Comparison of ENCODE assay signal across 22 mouse cellular contexts in genomic region chr3:28185918-28186317, GRCm38 (mm10).
DNase-seq lines count a peak whose midpoint lies in the region; ATAC-seq and TF ChIP-seq lines count a peak whose summit lies in the region.
"Had no signal": no experiment of that assay in that cellular context is flagged by ENCODE, and none has a peak within 500 bp of the region (broad histone marks: within the 10 kb centered on the region; RNA-seq: fewer than 3 reads in every experiment).

No protein-coding gene starts in this region.

- WGBS in forebrain, embryonic 12.5 days = 14% methylated on average over 2 of the region's 2 CpGs
- WGBS in forebrain, postnatal 0 days = 24% methylated on average over 2 of the region's 2 CpGs
- WGBS in midbrain, postnatal 0 days = 25% methylated on average over 2 of the region's 2 CpGs
- 18% methylated on average over 2 of the region's 2 CpGs for WGBS in midbrain, embryonic 13.5 days
- WGBS in embryonic facial prominence, embryonic 14.5 days = 18% methylated on average over 2 of the region's 2 CpGs

- no peaks in the 10 kb centered on the region for H3K9me3 ChIP-seq in forebrain, embryonic 12.5 days
- no peaks in the 10 kb centered on the region for H3K9me3 ChIP-seq in forebrain, postnatal 0 days (ENCODE audit: low read length)
- H3K9me3 ChIP-seq in midbrain, postnatal 0 days (ENCODE audit: low read length) = no peaks in the 10 kb centered on the region
- no peaks in the 10 kb centered on the region for H3K9me3 ChIP-seq in midbrain, embryonic 13.5 days
- no peaks in the 10 kb centered on the region for H3K9me3 ChIP-seq in embryonic facial prominence, embryonic 14.5 days (ENCODE audit: control insufficient read depth, low read length)
- H3K9me3 ChIP-seq: heart, embryonic 10.5 days had no signal

- no peak for TF ChIP-seq CTCF in forebrain, postnatal 0 days (IDR thresholded peaks at IDR 0.05; ENCODE audit: low read depth)
- TF ChIP-seq CTCF in midbrain, postnatal 0 days (IDR thresholded peaks at IDR 0.05) = no peak

- H3K9ac ChIP-seq in forebrain, embryonic 12.5 days = no peak overlapping the region
- no peak overlapping the region for H3K9ac ChIP-seq in forebrain, postnatal 0 days
- H3K9ac ChIP-seq in midbrain, postnatal 0 days (replicated peaks; ENCODE audit: low read length, poor library complexity, severe bottlenecking) = no peak overlapping the region
- H3K9ac ChIP-seq in midbrain, embryonic 13.5 days (replicated peaks) = no peak overlapping the region
- H3K9ac ChIP-seq in embryonic facial prominence, embryonic 14.5 days (ENCODE audit: low read depth, low read length) = no peak overlapping the region
- H3K9ac ChIP-seq: lung, embryonic 14.5 days had no signal

- no peak for TF ChIP-seq POLR2A in myocyte (IDR thresholded peaks at IDR 0.05; ENCODE audit: insufficient read length, low read depth)

- DNase-seq in forebrain, postnatal 0 days = no peak
- DNase-seq in midbrain, postnatal 0 days (ENCODE audit: low spot score) = no peak
- no peak for DNase-seq in embryonic facial prominence, embryonic 14.5 days (ENCODE audit: low spot score)
- no peak for DNase-seq in cerebellum, postnatal 10 days
- DNase-seq in kidney, adult 9 months = no peak
- DNase-seq: adrenal gland, adult 8-10 months; cerebellum, adult 11 months; cerebellum, postnatal 36 days; gastrocnemius, postnatal 10 days; heart, postnatal 10 days; kidney, adult 2 months; kidney, postnatal 4 days; lung, embryonic 14.5 days; lung, postnatal 4 days; right cerebral cortex, adult 18-20 months; thymus, adult 18-20 months had no signal

- 0 out of 2 replicates have a peak overlapping the region, but pooled peaks have one; percentile 25 for H3K27ac ChIP-seq in forebrain, embryonic 12.5 days
- no peak overlapping the region for H3K27ac ChIP-seq in forebrain, postnatal 0 days (ENCODE audit: low read depth, low read length)
- H3K27ac ChIP-seq in midbrain, postnatal 0 days (ENCODE audit: low read depth, low read length) = 0 out of 2 replicates have a peak overlapping the region, but pooled peaks have one; percentile 6
- H3K27ac ChIP-seq in midbrain, embryonic 13.5 days = no peak overlapping the region
- H3K27ac ChIP-seq in embryonic facial prominence, embryonic 14.5 days (replicated peaks; ENCODE audit: low read depth, low read length) = 0 out of 2 replicates have a peak overlapping the region, but pooled peaks have one; percentile 21
- H3K27ac ChIP-seq: heart, embryonic 10.5 days had no signal

- H3K4me1 ChIP-seq in forebrain, embryonic 12.5 days = peaks cover 14% of the 10 kb centered on the region
- H3K4me1 ChIP-seq in forebrain, postnatal 0 days (ENCODE audit: insufficient read depth) = no peaks in the 10 kb centered on the region
- no peaks in the 10 kb centered on the region for H3K4me1 ChIP-seq in midbrain, postnatal 0 days (ENCODE audit: insufficient read depth, low read length)
- peaks cover 8% of the 10 kb centered on the region for H3K4me1 ChIP-seq in midbrain, embryonic 13.5 days (replicated peaks)
- peaks cover 2% of the 10 kb centered on the region; the same call in 1 of the 2 replicates for H3K4me1 ChIP-seq in embryonic facial prominence, embryonic 14.5 days (ENCODE audit: control insufficient read depth, insufficient read depth, low read length)

- no peaks in the 10 kb centered on the region for H3K79me2 ChIP-seq in myocyte (ENCODE audit: control insufficient read depth, insufficient read depth)

- H3K36me3 ChIP-seq in forebrain, embryonic 12.5 days (replicated peaks) = no peaks in the 10 kb centered on the region
- no peaks in the 10 kb centered on the region for H3K36me3 ChIP-seq in forebrain, postnatal 0 days (ENCODE audit: insufficient read depth)
- H3K36me3 ChIP-seq in midbrain, postnatal 0 days (ENCODE audit: insufficient read depth, low read length) = no peaks in the 10 kb centered on the region
- H3K36me3 ChIP-seq in midbrain, embryonic 13.5 days = no peaks in the 10 kb centered on the region
- H3K36me3 ChIP-seq in embryonic facial prominence, embryonic 14.5 days (ENCODE audit: control insufficient read depth, insufficient read depth, low read length) = no peaks in the 10 kb centered on the region
- H3K36me3 ChIP-seq in myocyte (ENCODE audit: control insufficient read depth, insufficient read depth) = no peaks in the 10 kb centered on the region
- H3K36me3 ChIP-seq: heart, embryonic 10.5 days had no signal

- no peak overlapping the region for H3K4me3 ChIP-seq in forebrain, embryonic 12.5 days (replicated peaks)
- H3K4me3 ChIP-seq in forebrain, postnatal 0 days (ENCODE audit: low read depth, low read length) = no peak overlapping the region
- H3K4me3 ChIP-seq in midbrain, postnatal 0 days (ENCODE audit: low read depth, low read length) = no peak overlapping the region
- H3K4me3 ChIP-seq in midbrain, embryonic 13.5 days (replicated peaks) = no peak overlapping the region
- H3K4me3 ChIP-seq in embryonic facial prominence, embryonic 14.5 days (ENCODE audit: low read depth, low read length) = no peak overlapping the region
- H3K4me3 ChIP-seq in myocyte = no peak overlapping the region
- H3K4me3 ChIP-seq: erythroblast, embryonic 14.5 days; heart, embryonic 10.5 days had no signal

- ATAC-seq in forebrain, embryonic 12.5 days (ENCODE audit: low FRiP score) = no peak
- no peak for ATAC-seq in forebrain, postnatal 0 days
- ATAC-seq in midbrain, postnatal 0 days (ENCODE audit: low FRiP score) = no peak
- ATAC-seq in midbrain, embryonic 13.5 days = no peak
- 0 out of 2 replicates have a peak, but pooled peaks have one; percentile 55 for ATAC-seq in embryonic facial prominence, embryonic 14.5 days (ENCODE audit: low read depth)

- no peaks in the 10 kb centered on the region for H3K27me3 ChIP-seq in forebrain, embryonic 12.5 days
- no peaks in the 10 kb centered on the region for H3K27me3 ChIP-seq in forebrain, postnatal 0 days (ENCODE audit: insufficient read depth, low read length)
- H3K27me3 ChIP-seq in midbrain, postnatal 0 days (ENCODE audit: insufficient read depth, low read length) = no peaks in the 10 kb centered on the region
- H3K27me3 ChIP-seq in midbrain, embryonic 13.5 days = no peaks in the 10 kb centered on the region
- H3K27me3 ChIP-seq in embryonic facial prominence, embryonic 14.5 days (replicated peaks; ENCODE audit: control insufficient read depth, insufficient read depth, low read length) = no peaks in the 10 kb centered on the region
- H3K27me3 ChIP-seq in myocyte (ENCODE audit: control insufficient read depth, insufficient read depth, insufficient read length) = no peaks in the 10 kb centered on the region

- H3ac ChIP-seq in myocyte (ENCODE audit: control insufficient read depth, insufficient read length) = no peak overlapping the region

- H3K4me2 ChIP-seq in forebrain, embryonic 12.5 days = no peak overlapping the region
- no peak overlapping the region for H3K4me2 ChIP-seq in forebrain, postnatal 0 days (ENCODE audit: low read depth)
- no peak overlapping the region for H3K4me2 ChIP-seq in midbrain, postnatal 0 days (ENCODE audit: low read depth, low read length, poor library complexity, severe bottlenecking)
- no peak overlapping the region for H3K4me2 ChIP-seq in midbrain, embryonic 13.5 days (replicated peaks)
- no peak overlapping the region for H3K4me2 ChIP-seq in embryonic facial prominence, embryonic 14.5 days (ENCODE audit: low read depth, low read length)
- peak overlapping the region; percentile 22 for H3K4me2 ChIP-seq in myocyte (ENCODE audit: low read depth)
- H3K4me2 ChIP-seq: liver, embryonic 11.5 days; lung, embryonic 14.5 days had no signal

TF ChIP-seq in myocyte, 11 proteins besides CTCF, POLR2A, EP300 and RAD21:
- TF ChIP-seq USF1 (IDR thresholded peaks at IDR 0.05; ENCODE audit: low read depth) (no peak), CEBPB (IDR thresholded peaks at IDR 0.05; ENCODE audit: insufficient read depth, poor library complexity, severe bottlenecking) (no peak), POLR2AphosphoS2 (IDR thresholded peaks at IDR 0.05; ENCODE audit: insufficient read length, low read depth) (no peak), MYOD1 (IDR thresholded peaks at IDR 0.05; ENCODE audit: control insufficient read depth in 1 of 3, insufficient read length in 2 of 3, low read depth in 2 of 3) (no peak), SRF (IDR thresholded peaks at IDR 0.05; ENCODE audit: control insufficient read depth, insufficient read length, low read depth) (no peak), TCF12 (IDR thresholded peaks at IDR 0.05; ENCODE audit: insufficient read depth, poor library complexity, severe bottlenecking) (no peak), MYOG (IDR thresholded peaks at IDR 0.05; ENCODE audit: control insufficient read depth in 1 of 3, insufficient read depth in 1 of 3, insufficient read length in 2 of 3, low read depth in 2 of 3) (no peak), TCF3 (IDR thresholded peaks at IDR 0.05; ENCODE audit: insufficient read length, low read depth) (no peak), E2F4 (IDR thresholded peaks at IDR 0.05; ENCODE audit: insufficient read depth) (no peak)

Comparison
In these comparisons a context has a peak if more than half of its experiments do, and no peak if none do; other contexts are left out.
1. H3K27ac ChIP-seq: peak in forebrain, embryonic 12.5 days (single experiment), midbrain, postnatal 0 days (single experiment) and embryonic facial prominence, embryonic 14.5 days (single experiment); none in forebrain, postnatal 0 days (single experiment) and midbrain, embryonic 13.5 days (single experiment).